Mouse (Mus musculus) thymus, adult 2 months (tissue): ENCODE data around the gene Gstp2.

Experiments
- CTCF ChIP-seq: fragments of 200-500 bp; IDR thresholded peaks from 2 replicates; pipeline ENCODE4 v1.5.1; 2012; ENCODE audit warnings: mild to moderate bottlenecking, control low read depth, low read length, moderate library complexity, borderline replicate concordance; ENCODE audit not compliant: control insufficient read depth, poor library complexity, insufficient read depth; ENCODE audit errors: extremely low read depth
- POLR2A ChIP-seq: fragments of 200-500 bp; IDR thresholded peaks from 2 replicates; pipeline ENCODE4 v1.6.1; 2012; ENCODE audit warnings: mild to moderate bottlenecking, low read length, control low read depth, moderate library complexity; ENCODE audit not compliant: control insufficient read depth, poor library complexity, insufficient read depth; ENCODE audit errors: extremely low read depth

- TF ChIP-seq POLR2A (no peak), CTCF (no peak)
Measured at GRCm38 (mm10) chr19:4082219-4082965, 36.6 kb upstream of the Gstp2 start.
